Mouse (Mus musculus) MEL (cell line): Measurements from ENCODE around the gene Fads1. TPM values are rescaled to one million over a fixed set of nuclear protein-coding genes. Genes with fewer than 3 reads are reported as not detected.
A peak's percentile ranks its signal among the peaks of the same experiment; 100 is the strongest.

Experiments
- DNase-seq: peaks from one replicate; pipeline ENCODE4 v3.0.0; 2011; ENCODE audit warnings: low read depth, low spot score
- H3K27ac ChIP-seq: 2 replicates; pipeline ENCODE4 v1.5.1; 2012; ENCODE audit warnings: low read depth, mild to moderate bottlenecking, control low read depth, low read length, moderate library complexity; ENCODE audit not compliant: control insufficient read depth
- H3K27me3 ChIP-seq, 2 experiments: fragments of 150-350 bp in 1 of 2; sonication (generic) in 1 of 2; 2 replicates each; pipeline ENCODE4 v1.6.1; 2012; ENCODE audit warnings: low read length in 2 of 2, mild to moderate bottlenecking in 2 of 2, improper control_type of control experiment in 1 of 2, moderate library complexity in 1 of 2; ENCODE audit not compliant: insufficient read depth in 2 of 2, control insufficient read depth in 1 of 2
- H3K36me3 ChIP-seq, 2 experiments: 2 replicates each; pipeline ENCODE4 v1.6.1; 2012 to 2014; ENCODE audit warnings: low read length in 2 of 2, improper control_type of control experiment in 1 of 2, inconsistent platforms in 1 of 2, mild to moderate bottlenecking in 1 of 2; ENCODE audit not compliant: insufficient read depth in 2 of 2, control insufficient read depth in 1 of 2
- H3K4me1 ChIP-seq, 2 experiments: fragments of 150-350 bp in 1 of 2; sonication (generic) in 1 of 2; 2 replicates each; pipeline ENCODE4 v1.6.1; 2012; ENCODE audit warnings: low read length in 2 of 2, improper control_type of control experiment in 1 of 2, mild to moderate bottlenecking in 1 of 2; ENCODE audit not compliant: insufficient read depth in 2 of 2, control insufficient read depth in 1 of 2
- H3K4me3 ChIP-seq, 2 experiments: fragments of 150-350 bp in 1 of 2; sonication (generic) in 1 of 2; 2 replicates each; pipeline ENCODE4 v1.5.1; 2012; ENCODE audit warnings: low read depth in 2 of 2, low read length in 2 of 2, mild to moderate bottlenecking in 2 of 2, moderate library complexity in 2 of 2, control low read depth in 1 of 2, improper control_type of control experiment in 1 of 2; ENCODE audit not compliant: control insufficient read depth in 1 of 2, insufficient read depth in 1 of 2
- H3K79me2 ChIP-seq: 2 replicates; pipeline ENCODE4 v1.6.1; 2012; ENCODE audit warnings: mild to moderate bottlenecking, low read length, moderate library complexity; ENCODE audit not compliant: control insufficient read depth, poor library complexity, insufficient read depth
- H3K9ac ChIP-seq: 2 replicates; pipeline ENCODE4 v1.6.1; 2012; ENCODE audit warnings: low read depth, mild to moderate bottlenecking, control low read depth, low read length, moderate library complexity; ENCODE audit not compliant: control insufficient read depth, poor library complexity, severe bottlenecking
- H3K9me3 ChIP-seq: fragments of 150-350 bp; sonication (generic); replicated peaks from 2 replicates; pipeline ENCODE4 v1.6.1; 2012; ENCODE audit warnings: mild to moderate bottlenecking, low read length, improper control_type of control experiment, moderate library complexity; ENCODE audit not compliant: insufficient read depth
- BHLHE40 ChIP-seq: IDR thresholded peaks from 2 replicates; pipeline ENCODE4 v1.6.1; 2012; ENCODE audit warnings: low read depth, mild to moderate bottlenecking, inconsistent platforms, low read length, improper control_type of control experiment, borderline replicate concordance
- CHD1 ChIP-seq: IDR thresholded peaks from 2 replicates; pipeline ENCODE4 v1.6.1; 2012; ENCODE audit warnings: low read depth, mild to moderate bottlenecking, inconsistent platforms, low read length, improper control_type of control experiment
- CHD2 ChIP-seq: IDR thresholded peaks from 2 replicates; pipeline ENCODE4 v1.6.1; 2011; ENCODE audit warnings: low read length, improper control_type of control experiment
- CTCF ChIP-seq, 3 experiments: IDR thresholded peaks in 2 of 3; conservative IDR thresholded peaks in 1 of 3; 2 replicates each; pipeline ENCODE4 v1.5.1; 2011 to 2012; ENCODE audit warnings: low read length in 3 of 3, low read depth in 2 of 3, mild to moderate bottlenecking in 2 of 3, improper control_type of control experiment in 1 of 3, inconsistent platforms in 1 of 3, mixed read lengths in 1 of 3, moderate library complexity in 1 of 3; ENCODE audit not compliant: control insufficient read depth in 1 of 3, insufficient read depth in 1 of 3, poor library complexity in 1 of 3, severe bottlenecking in 1 of 3
- E2F4 ChIP-seq: IDR thresholded peaks from 2 replicates; pipeline ENCODE4 v1.6.1; 2011; ENCODE audit warnings: low read depth, low read length, improper control_type of control experiment, borderline replicate concordance
- ELF1 ChIP-seq: IDR thresholded peaks from 2 replicates; pipeline ENCODE4 v1.6.1; 2014; ENCODE audit warnings: low read depth, mild to moderate bottlenecking, inconsistent platforms, low read length, improper control_type of control experiment, moderate library complexity
- EP300 ChIP-seq, 2 experiments: IDR thresholded peaks; 2 replicates each; pipeline ENCODE4 v1.6.1; 2011; ENCODE audit warnings: improper control_type of control experiment in 2 of 2, low read length in 2 of 2, low read depth in 1 of 2, mild to moderate bottlenecking in 1 of 2
- GATA1 ChIP-seq: IDR thresholded peaks from 2 replicates; pipeline ENCODE4 v1.6.1; 2011; ENCODE audit warnings: low read depth, low read length, improper control_type of control experiment
- HCFC1 ChIP-seq: IDR thresholded peaks from 2 replicates; pipeline ENCODE4 v1.6.1; 2012; ENCODE audit warnings: low read depth, mild to moderate bottlenecking, inconsistent platforms, low read length, improper control_type of control experiment, moderate library complexity
- MAFK ChIP-seq: IDR thresholded peaks from 2 replicates; pipeline ENCODE4 v1.6.1; 2011; ENCODE audit warnings: low read depth, mild to moderate bottlenecking, low read length, improper control_type of control experiment, borderline replicate concordance
- MAX ChIP-seq: IDR thresholded peaks from 2 replicates; pipeline ENCODE4 v1.6.1; 2011; ENCODE audit warnings: low read length, improper control_type of control experiment
- MAZ ChIP-seq: IDR thresholded peaks from 2 replicates; pipeline ENCODE4 v1.6.1; 2012; ENCODE audit warnings: low read depth, mild to moderate bottlenecking, inconsistent platforms, low read length, improper control_type of control experiment
- MEF2A ChIP-seq: IDR thresholded peaks from 2 replicates; pipeline ENCODE4 v1.6.1; 2014; ENCODE audit warnings: low read depth, mild to moderate bottlenecking, inconsistent platforms, low read length, improper control_type of control experiment; ENCODE audit not compliant: poor library complexity, insufficient replicate concordance, severe bottlenecking; ENCODE audit errors: extremely low read depth
- MYB ChIP-seq: IDR thresholded peaks from 2 replicates; pipeline ENCODE4 v1.6.1; 2011; ENCODE audit warnings: mild to moderate bottlenecking, low read depth, low read length, improper control_type of control experiment
- MYC ChIP-seq: IDR thresholded peaks from 2 replicates; pipeline ENCODE4 v1.6.1; 2011; ENCODE audit warnings: low read depth, mild to moderate bottlenecking, low read length, improper control_type of control experiment, moderate library complexity
- NRF1 ChIP-seq: IDR thresholded peaks from 2 replicates; pipeline ENCODE4 v1.6.1; 2014; ENCODE audit warnings: low read depth, mild to moderate bottlenecking, inconsistent platforms, low read length, improper control_type of control experiment, moderate library complexity; ENCODE audit not compliant: poor library complexity, insufficient read depth, severe bottlenecking
- POLR2AphosphoS2 ChIP-seq: IDR thresholded peaks from 2 replicates; pipeline ENCODE4 v1.6.1; 2011; ENCODE audit warnings: low read length, improper control_type of control experiment
- RAD21 ChIP-seq: IDR thresholded peaks from 2 replicates; pipeline ENCODE4 v1.6.1; 2011; ENCODE audit warnings: mild to moderate bottlenecking, low read depth, low read length, improper control_type of control experiment
- RCOR1 ChIP-seq: IDR thresholded peaks from 2 replicates; pipeline ENCODE4 v1.6.1; 2012; ENCODE audit warnings: low read depth, mild to moderate bottlenecking, inconsistent platforms, low read length, improper control_type of control experiment
- SIN3A ChIP-seq: IDR thresholded peaks from 2 replicates; pipeline ENCODE4 v1.6.1; 2012; ENCODE audit warnings: low read length, improper control_type of control experiment, inconsistent platforms
- SMC3 ChIP-seq: IDR thresholded peaks from 2 replicates; pipeline ENCODE4 v1.6.1; 2011; ENCODE audit warnings: low read depth, low read length, improper control_type of control experiment
- TAL1 ChIP-seq: IDR thresholded peaks from 2 replicates; pipeline ENCODE4 v1.6.1; 2012; ENCODE audit warnings: mild to moderate bottlenecking, inconsistent platforms, low read length, moderate library complexity, mixed read lengths
- TBP ChIP-seq: IDR thresholded peaks from 2 replicates; pipeline ENCODE4 v1.8.0; 2011; ENCODE audit warnings: low read depth, low read length, improper control_type of control experiment
- UBTF ChIP-seq: IDR thresholded peaks from 2 replicates; pipeline ENCODE4 v1.6.1; 2012; ENCODE audit warnings: low read depth, mild to moderate bottlenecking, inconsistent platforms, low read length, improper control_type of control experiment, moderate library complexity, borderline replicate concordance; ENCODE audit not compliant: insufficient read depth
- USF1 ChIP-seq: IDR thresholded peaks from 2 replicates; pipeline ENCODE4 v1.6.1; 2014; ENCODE audit warnings: low read depth, mild to moderate bottlenecking, inconsistent platforms, low read length, improper control_type of control experiment, moderate library complexity
- USF2 ChIP-seq, 2 experiments: IDR thresholded peaks; 2 replicates each; pipeline ENCODE4 v1.6.1; 2011 to 2012; ENCODE audit warnings: improper control_type of control experiment in 2 of 2, low read length in 2 of 2, borderline replicate concordance in 1 of 2, inconsistent platforms in 1 of 2, low read depth in 1 of 2, mild to moderate bottlenecking in 1 of 2; ENCODE audit not compliant: insufficient read depth in 1 of 2
- ZC3H11A ChIP-seq: IDR thresholded peaks from 2 replicates; pipeline ENCODE4 v1.6.1; 2012; ENCODE audit warnings: low read depth, mild to moderate bottlenecking, inconsistent platforms, low read length, improper control_type of control experiment
- ZKSCAN1 ChIP-seq: IDR thresholded peaks from 2 replicates; pipeline ENCODE4 v1.6.1; 2012; ENCODE audit warnings: low read depth, mild to moderate bottlenecking, inconsistent platforms, low read length, improper control_type of control experiment, moderate library complexity
- ZMIZ1 ChIP-seq: IDR thresholded peaks from 2 replicates; pipeline ENCODE4 v1.6.1; 2012; ENCODE audit warnings: low read depth, mild to moderate bottlenecking, inconsistent platforms, low read length, improper control_type of control experiment, moderate library complexity
- polyA plus RNA-seq, 2 experiments: library from polyadenylated mRNA; stranded (reverse) in 1 of 2; unstranded in 1 of 2; fragments of >175 nt in 1 of 2; fragments of >200 nt in 1 of 2; gene quantifications; 2 replicates each; pipeline versions ENCODE4 v1.2.1 to v1.2.4; 2012; ENCODE audit warnings: low replicate concordance in 2 of 2, low read depth in 1 of 2; ENCODE audit not compliant: insufficient read length in 2 of 2, insufficient read depth in 1 of 2, missing spikeins in 1 of 2
- total RNA-seq: library from RNA; depleted of rRNA; stranded (reverse); fragments of 300-350 nt; gene quantifications from 2 replicates; pipeline ENCODE4 v1.2.3, GENCODE M21; 2012

Fads1 gene
- total and polyA plus RNA-seq, 3 experiments: 36.7 to 69.7 TPM; not detected in 1

DNA sequence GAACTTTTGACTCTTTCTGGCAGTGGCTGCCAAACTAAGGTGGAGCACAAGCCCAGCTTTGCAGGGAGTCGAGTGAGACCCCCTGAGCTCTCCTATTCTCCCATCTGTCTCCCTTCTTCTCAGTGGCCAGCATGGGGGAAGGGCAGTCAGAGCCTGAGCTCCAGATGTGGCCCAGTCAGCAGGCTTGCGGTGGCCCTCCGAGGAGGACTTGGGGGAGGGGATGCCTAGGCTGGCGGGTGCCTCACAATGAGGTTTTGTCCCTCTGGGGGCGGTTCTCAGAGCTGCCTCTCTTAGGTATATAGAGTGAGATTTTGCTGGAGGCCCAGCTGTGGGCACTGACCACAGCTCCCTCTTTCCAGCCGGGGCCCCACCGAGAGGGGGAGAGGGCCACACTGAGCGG, 60.2 kb downstream of the Fads1 start:
- Histone ChIP-seq H3K4me3 (no peak overlapping the region), H3K9ac (no peak overlapping the region), H3K9me3 (no peaks in the 10 kb centered on the region), H3K4me1 (peaks cover 0 to 7% of the 10 kb centered on the region in 2 experiments; a peak in 1 of 4 replicates), H3K27me3 (peaks cover 0 to 2% of the 10 kb centered on the region in 2 experiments; a peak in 2 of 4 replicates), H3K27ac (no peak overlapping the region), H3K36me3 (no peaks in the 10 kb centered on the region), H3K79me2 (no peaks in the 10 kb centered on the region; the same call in 1 of the 2 replicates)
- DNase-seq: no peak
- TF ChIP-seq MAZ: no peak
- no peak for TF ChIP-seq GATA1
- TF ChIP-seq E2F4: no peak
- TF ChIP-seq POLR2AphosphoS2: no peak
- no peak for TF ChIP-seq USF1
- no peak for TF ChIP-seq BHLHE40
- TF ChIP-seq RAD21: no peak
- TF ChIP-seq MEF2A: no peak
- TF ChIP-seq HCFC1: no peak
- TF ChIP-seq TAL1: no peak
- no peak for TF ChIP-seq RCOR1

- Histone ChIP-seq H3K79me2 (no peaks in the 10 kb centered on the region; the same call in 1 of the 2 replicates), H3K27ac (no peak overlapping the region), H3K4me1 (peaks cover 0 to 7% of the 10 kb centered on the region in 2 experiments; a peak in 1 of 4 replicates), H3K9ac (no peak overlapping the region), H3K9me3 (no peaks in the 10 kb centered on the region), H3K36me3 (no peaks in the 10 kb centered on the region), H3K4me3 (no peak overlapping the region), H3K27me3 (peaks cover 2% of the 10 kb centered on the region in 2 experiments; a peak in 2 of 4 replicates)
- TF ChIP-seq EP300 (IDR thresholded peaks at IDR 0.05; ENCODE audit: low read depth in 1 of 2, low read length in 2 of 2): no peak
- no peak for TF ChIP-seq MAX
- TF ChIP-seq MYB: no peak
- TF ChIP-seq MYC: no peak
- peak; percentile 48 for TF ChIP-seq RAD21
- TF ChIP-seq ZMIZ1: no peak
- no peak for TF ChIP-seq MEF2A
- TF ChIP-seq CHD1: no peak
- no peak for TF ChIP-seq ZKSCAN1
- no peak for TF ChIP-seq USF2 (IDR thresholded peaks at IDR 0.05; ENCODE audit: borderline replicate concordance in 1 of 2, insufficient read depth in 1 of 2, low read depth in 1 of 2, low read length in 2 of 2)
- TF ChIP-seq ELF1: no peak
- 0 out of 2 replicates have a peak, but pooled peaks have one; percentile 6 for TF ChIP-seq ZC3H11A
- no peak for TF ChIP-seq UBTF
- TF ChIP-seq CTCF (IDR thresholded peaks at IDR 0.05 in 2 of 3, conservative IDR thresholded peaks at IDR 0.05 in 1 of 3; ENCODE audit: control insufficient read depth in 1 of 3, insufficient read depth in 1 of 3, low read depth in 2 of 3, low read length in 3 of 3, poor library complexity in 1 of 3, severe bottlenecking in 1 of 3): peak; percentile 73 to 78 (median 77)
- no peak for TF ChIP-seq SIN3A
- TF ChIP-seq USF1: no peak
- TF ChIP-seq MAFK: no peak
- no peak for TF ChIP-seq CHD2
- no peak for TF ChIP-seq NRF1
- TF ChIP-seq SMC3: peak; percentile 61
- TF ChIP-seq TBP: no peak
- DNase-seq: peak; percentile 66
These were observed 61.5 kb downstream of the Fads1 start for GRCm38 (mm10) chr19:10244183-10244582.
